Mouse (Mus musculus) spleen, postnatal 36 days (tissue): ENCODE data around the gene Mdh2.
A peak's percentile ranks its signal among the peaks of the same experiment; 100 is the strongest.

Experiments used
- DNase-seq, 2 experiments: peaks; one replicate each; pipeline ENCODE4 v3.0.0; 2022; ENCODE audit warnings: low spot score in 2 of 2, mixed read lengths in 1 of 2

Gene Mdh2

DNA sequence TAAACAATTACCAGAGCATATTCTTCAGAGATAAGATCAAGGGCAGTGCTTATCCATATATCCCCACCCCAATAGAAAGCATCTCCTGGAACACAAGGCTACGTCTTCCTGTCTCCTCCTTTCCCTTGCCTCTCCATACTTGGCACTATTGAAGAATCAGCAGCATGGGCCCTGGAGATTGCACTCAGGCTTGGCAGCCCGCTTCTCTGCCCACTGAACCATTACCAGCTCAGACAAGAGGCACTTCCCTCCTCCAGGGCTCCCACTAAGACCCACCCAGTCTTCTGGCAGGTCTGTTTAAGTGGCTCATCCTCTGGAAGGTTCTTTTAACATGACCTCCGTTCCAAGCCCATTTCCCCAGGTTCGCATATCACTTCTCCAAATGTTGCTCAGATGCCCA lies 1.7 kb upstream of the Mdh2 start:
- no peak for DNase-seq

DNA sequence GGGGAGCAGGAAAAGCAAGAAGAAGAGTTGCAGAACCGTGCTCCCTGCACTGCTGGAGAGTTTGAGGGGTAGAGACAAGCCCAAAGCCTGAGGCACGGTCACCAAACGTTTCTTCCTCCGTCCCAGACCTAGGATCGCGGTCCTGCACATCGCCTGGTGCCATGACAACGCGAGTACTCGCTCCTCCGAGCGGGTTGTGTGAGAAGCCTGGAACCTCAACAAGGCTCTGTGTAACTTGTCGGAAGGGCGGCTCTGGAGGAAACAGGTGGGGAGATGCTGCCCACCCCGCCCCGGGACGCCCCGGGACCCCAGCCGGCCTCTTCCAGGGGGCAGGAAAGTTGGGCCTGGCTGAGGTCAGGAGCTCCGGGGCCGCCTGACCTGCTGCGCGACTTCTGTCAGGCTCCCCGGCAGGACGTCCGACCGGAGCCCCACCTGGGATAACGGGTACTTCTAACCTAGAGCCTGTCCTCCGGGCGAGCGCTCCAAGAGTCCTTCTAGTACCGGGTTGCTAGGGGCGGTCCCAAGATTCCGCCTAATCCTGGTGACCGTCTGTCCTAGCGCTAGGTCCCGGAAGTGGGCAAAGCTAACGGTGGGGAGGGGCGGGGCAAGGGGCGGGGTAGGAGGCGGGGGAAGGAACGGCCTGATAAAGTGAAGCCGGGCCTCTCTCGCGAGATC lies 347 bp upstream of the Mdh2 start, which contains the start of gene Styxl1:
Styxl1 (minus strand) TSS at position 590 of the 675 bp plus-strand sequence.
- no peak for DNase-seq

DNA sequence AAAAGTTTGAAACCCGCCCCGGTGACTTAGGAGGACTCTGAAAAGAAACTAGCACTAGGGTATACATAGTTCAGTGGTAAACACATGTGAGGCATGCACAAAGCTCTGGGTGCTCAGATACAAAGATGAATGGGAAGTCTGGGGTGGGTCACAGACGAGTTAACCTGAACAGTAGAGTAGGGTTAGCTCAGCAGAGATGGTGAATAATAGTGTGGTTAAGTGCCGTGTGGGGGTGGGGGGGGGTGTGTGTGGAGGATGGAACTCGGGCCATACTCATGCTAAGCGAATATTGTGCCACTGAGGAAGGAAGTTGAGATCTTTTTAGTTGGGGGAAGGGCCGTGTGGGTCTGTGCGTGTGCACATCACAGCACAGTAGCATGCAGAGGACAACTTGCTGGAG lies 2.1 kb downstream of the Mdh2 start:
- no peak for DNase-seq

DNA sequence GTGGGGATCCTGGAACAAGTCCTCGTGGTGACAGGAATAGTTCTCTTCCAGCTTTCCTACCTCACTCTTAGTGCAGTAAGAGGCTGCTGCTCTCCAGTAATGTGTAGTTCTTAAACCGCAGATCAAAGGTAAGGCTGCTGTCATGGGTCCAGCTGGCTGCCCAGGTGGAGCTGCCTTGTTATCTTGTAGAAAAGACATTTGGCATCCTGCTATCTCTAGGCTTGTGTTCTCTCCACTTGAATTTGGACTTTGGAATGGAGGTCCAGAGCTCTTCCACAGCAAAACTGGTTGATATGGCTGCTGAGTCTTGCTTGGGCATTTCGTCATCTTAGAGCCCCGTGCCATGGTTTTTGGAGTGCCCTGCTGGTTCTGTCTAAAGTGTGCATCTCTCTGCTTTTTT lies 4.6 kb downstream of the Mdh2 start:
- DNase-seq = no peak

- DNase-seq = peak; percentile 61 to 62
These were observed 15.9 kb downstream of the Mdh2 start for GRCm38 (mm10) chr5:135793996-135794858.

GRCm38 (mm10) chr5:135794859-135795181 lies 16.5 kb downstream of the Mdh2 start:
- DNase-seq = no peak

- no peak for DNase-seq
These were observed 21.5 kb downstream of the Mdh2 start for GRCm38 (mm10) chr5:135799746-135800145.

GRCm38 (mm10) chr5:135800927-135801326 lies 22.6 kb downstream of the Mdh2 start:
- DNase-seq = no peak

DNA sequence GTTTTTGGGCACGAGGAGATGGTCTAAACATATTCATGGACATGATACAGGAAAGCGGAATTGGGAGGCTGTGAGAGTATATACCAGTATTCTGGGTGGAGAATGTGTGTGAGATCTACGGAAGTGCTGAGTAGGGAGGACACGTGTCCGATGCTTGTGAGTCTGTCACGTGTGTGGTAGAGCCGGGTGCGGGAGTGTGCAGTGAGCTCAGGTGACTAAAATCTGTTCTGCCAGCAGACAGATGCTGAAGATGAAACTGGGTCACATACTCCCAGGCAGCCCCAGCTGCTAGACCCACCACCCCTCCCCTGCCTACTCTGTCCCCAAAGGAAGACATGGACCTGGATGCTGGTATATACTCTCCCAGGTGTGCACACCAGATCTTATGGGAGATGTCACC lies 24.4 kb downstream of the Mdh2 start:
- no peak for DNase-seq

DNA sequence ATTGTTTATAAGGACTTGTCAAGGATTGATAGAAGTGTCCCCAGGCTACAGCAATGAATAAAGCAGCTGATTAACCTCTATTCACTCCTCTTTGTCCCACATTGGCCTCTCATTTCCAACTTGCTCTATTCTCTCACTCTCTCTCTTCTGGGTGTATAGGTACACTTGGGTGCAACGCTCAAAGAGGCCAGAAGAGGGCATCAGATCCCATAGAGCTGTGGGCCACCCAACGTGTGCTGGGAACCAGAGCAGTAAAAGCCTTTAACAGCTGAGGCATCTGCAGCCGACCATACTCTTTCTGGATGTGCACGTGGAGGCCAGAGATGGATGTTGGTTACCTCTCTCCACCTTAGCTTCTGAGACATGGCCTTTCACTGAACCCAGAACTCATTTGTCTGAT lies 24.9 kb downstream of the Mdh2 start:
- DNase-seq = no peak

- DNase-seq = no peak
These were observed 25.4 kb downstream of the Mdh2 start for GRCm38 (mm10) chr5:135803676-135804075.

GRCm38 (mm10) chr5:135804735-135805134 lies 26.5 kb downstream of the Mdh2 start:
- no peak for DNase-seq

GRCm38 (mm10) chr5:135806555-135807262 lies 28.4 kb downstream of the Mdh2 start, which contains the start of gene Srrm3:
Gene Srrm3, plus strand, starts transcription at chr5:135806890.
- DNase-seq = peak; percentile 81 to 84

DNA sequence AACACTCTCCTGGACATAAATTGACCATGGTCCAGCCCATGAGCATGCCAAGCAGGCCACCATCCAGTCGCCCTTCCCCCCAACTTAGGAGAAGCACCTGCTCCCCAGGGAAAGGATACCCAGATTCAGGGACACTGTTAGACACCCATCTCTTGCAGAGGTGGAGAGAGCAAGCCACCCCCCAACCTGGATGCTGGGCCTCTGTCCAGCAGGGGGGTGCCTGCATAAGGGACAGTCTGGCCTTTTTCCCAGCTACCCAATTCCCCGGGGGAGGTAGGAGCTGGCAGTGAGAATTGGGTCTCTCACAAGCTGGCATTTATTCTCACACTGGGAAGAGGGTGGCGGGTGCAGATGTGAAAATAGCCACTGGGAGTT lies 29.0 kb downstream of the Mdh2 start:
- no peak for DNase-seq

GRCm38 (mm10) chr5:135812991-135813390 lies 34.7 kb downstream of the Mdh2 start:
- DNase-seq = no peak

DNA sequence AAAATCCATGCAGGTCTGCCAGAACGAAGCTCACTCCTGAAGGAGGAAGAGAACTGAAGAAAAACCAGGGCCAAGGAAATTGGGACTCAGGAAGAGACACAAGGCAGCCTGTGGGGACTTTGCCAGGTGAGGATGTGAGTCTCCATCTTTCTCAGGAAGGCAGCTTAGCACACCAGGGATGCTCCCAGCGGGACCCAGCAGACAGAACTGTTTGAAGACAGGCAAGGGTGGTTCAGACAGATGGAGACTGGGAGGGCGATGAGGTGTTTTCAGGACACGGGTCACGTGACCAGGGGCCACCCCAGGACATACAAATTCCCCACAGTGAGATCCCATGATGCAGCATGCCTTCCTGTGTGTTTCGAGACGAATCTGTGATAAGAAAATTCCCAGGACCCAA lies 40.2 kb downstream of the Mdh2 start:
- no peak for DNase-seq

GRCm38 (mm10) chr5:135822316-135822944 lies 44.1 kb downstream of the Mdh2 start:
- no peak for DNase-seq

DNA sequence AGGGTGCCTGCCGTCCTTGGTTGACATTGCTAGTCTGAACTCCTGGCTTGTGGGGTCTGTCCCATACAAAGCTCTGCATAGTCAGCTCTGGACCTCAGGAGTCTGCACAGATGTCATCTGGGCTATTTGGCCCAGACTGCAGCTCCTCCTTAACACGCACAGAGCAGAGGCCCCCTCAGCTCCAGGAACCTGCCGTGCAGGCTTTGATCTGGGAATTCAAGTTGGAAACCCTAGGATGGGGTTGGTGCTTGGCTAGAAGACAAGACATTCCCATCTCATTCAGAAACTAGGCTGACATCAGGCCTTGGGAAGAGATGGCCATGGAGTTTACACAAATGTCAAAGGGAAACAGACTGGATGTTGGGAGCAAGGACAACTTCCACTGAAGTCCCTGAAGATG lies 46.2 kb downstream of the Mdh2 start:
- no peak for DNase-seq

DNA sequence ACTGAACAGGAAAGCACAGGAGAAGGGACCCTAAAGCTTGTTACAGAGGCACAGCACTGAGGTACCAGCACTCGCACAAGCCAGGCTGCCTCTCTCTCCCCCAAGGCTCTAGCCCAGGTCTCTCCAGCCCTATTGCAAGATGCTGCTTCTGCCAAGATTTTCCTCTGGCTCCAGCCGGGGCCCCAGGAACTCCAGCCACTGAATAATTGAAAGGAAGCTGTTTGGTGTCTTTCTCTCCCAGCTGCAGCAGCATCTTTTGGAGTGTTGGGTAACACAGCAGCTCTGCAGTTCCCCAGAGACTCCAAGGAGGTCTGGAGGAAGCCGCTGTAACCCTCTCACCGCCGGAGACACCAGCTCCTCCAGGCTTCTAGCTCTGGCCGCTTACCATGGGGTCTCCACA lies 47.9 kb downstream of the Mdh2 start:
- no peak for DNase-seq

DNA sequence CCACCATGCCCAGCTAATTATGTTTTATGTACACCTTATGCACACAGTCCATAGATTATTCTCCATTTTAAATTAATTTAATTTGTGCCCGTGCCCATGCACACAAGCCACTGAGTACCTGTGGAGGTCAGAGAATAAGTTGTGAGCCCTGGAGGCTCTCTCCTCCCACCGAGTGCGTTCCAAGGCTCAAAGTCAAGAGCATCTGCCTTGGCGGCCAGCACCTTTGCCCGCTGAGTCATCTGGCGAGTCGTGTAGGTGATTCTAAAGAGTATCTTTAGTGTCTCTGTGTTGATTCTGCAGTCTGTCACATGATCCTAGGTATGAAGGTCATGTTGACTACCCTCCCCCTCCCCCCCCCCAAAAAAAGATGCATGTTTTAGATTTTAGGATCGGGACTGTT lies 51.1 kb downstream of the Mdh2 start:
- no peak for DNase-seq

GRCm38 (mm10) chr5:135832729-135833128 lies 54.4 kb downstream of the Mdh2 start:
- DNase-seq = no peak
